Mouse (Mus musculus): Measurements from ENCODE around the gene Gm1123.

GRCm38 (mm10) chr9:99016759-99017158 lies 18.8 kb downstream of the Gm1123 start:
- TF ChIP-seq ZC3H11A (IDR thresholded peaks at IDR 0.05; ENCODE audit: borderline replicate concordance, low read depth, low read length), result no peak
- TF ChIP-seq MAFK (IDR thresholded peaks at IDR 0.05; ENCODE audit: insufficient read depth, low read depth, low read length), result no peak
- no peak for TF ChIP-seq CHD2 (IDR thresholded peaks at IDR 0.05; ENCODE audit: low read depth, low read length)
- TF ChIP-seq HCFC1 (IDR thresholded peaks at IDR 0.05; ENCODE audit: borderline replicate concordance, insufficient read depth, low read length), result no peak
- no peak for TF ChIP-seq ZNF384 (IDR thresholded peaks at IDR 0.05; ENCODE audit: low read depth, low read length)

All from ES-E14 (cell line).